Mouse (Mus musculus) intestine, embryonic 14.5 days (tissue): ENCODE measurements around the gene Pfkp. TPM values are rescaled to one million over a fixed set of nuclear protein-coding genes. Genes with fewer than 3 reads are reported as not detected.

ENCODE experiments used
- ATAC-seq: fragments of 200-750 bp; cut with Nextera tagmentation; replicated peaks from 2 replicates; pipeline ENCODE4 v1.8.0; 2017; ENCODE audit warnings: low read depth, moderate number of reproducible peaks, moderate TSS enrichment, moderate library complexity; ENCODE audit not compliant: low FRiP score, low TSS enrichment
- DNase-seq: peaks from one replicate; pipeline ENCODE4 v3.0.0-alpha.2; 2018; ENCODE audit warnings: low spot score
- H3K27ac ChIP-seq: fragments of 300-500 bp; sonication (generic); 2 replicates; pipeline ENCODE4 v1.5.1; 2014; ENCODE audit warnings: low read depth, mild to moderate bottlenecking, control low read depth
- H3K27me3 ChIP-seq: fragments of 300-500 bp; sonication (generic); replicated peaks from 2 replicates; pipeline ENCODE4 v1.6.1; 2014; ENCODE audit warnings: low read length, control low read depth; ENCODE audit not compliant: control insufficient read depth, insufficient read depth
- H3K36me3 ChIP-seq: fragments of 300-500 bp; sonication (generic); 2 replicates; pipeline ENCODE4 v1.6.1; 2014; ENCODE audit warnings: low read length, control low read depth; ENCODE audit not compliant: control insufficient read depth, insufficient read depth
- H3K4me1 ChIP-seq: fragments of 300-500 bp; sonication (generic); replicated peaks from 2 replicates; pipeline ENCODE4 v1.6.1; 2014; ENCODE audit warnings: low read length, control low read depth, mixed read lengths; ENCODE audit not compliant: control insufficient read depth, insufficient read depth
- H3K4me2 ChIP-seq: fragments of 300-500 bp; sonication (generic); 2 replicates; pipeline ENCODE4 v1.6.1; 2014; ENCODE audit warnings: low read length
- H3K4me3 ChIP-seq: fragments of 300-500 bp; sonication (generic); 2 replicates; pipeline ENCODE4 v1.5.1; 2014; ENCODE audit warnings: low read depth, low read length, control low read depth, mixed read lengths
- H3K9ac ChIP-seq: fragments of 300-500 bp; sonication (generic); 2 replicates; pipeline ENCODE4 v1.6.1; 2014; ENCODE audit warnings: mild to moderate bottlenecking, low read length
- H3K9me3 ChIP-seq: fragments of 300-500 bp; sonication (generic); 2 replicates; pipeline ENCODE4 v1.6.1; 2016; ENCODE audit warnings: low read length, control low read depth; ENCODE audit not compliant: control insufficient read depth
- WGBS: fragments of 180-500 bp; shearing (Covaris S2); extraction: QIAGEN DNeasy Blood & Tissue Kit; methylation state at CpG from one replicate; pipeline ENCODE4 v1.1.7; 2014; 5-methylcytosine and 5-hydroxymethylcytosine counted together
- polyA plus RNA-seq: library from polyadenylated mRNA; unstranded; fragments of >200 nt; fragmentation: Nextera tagmentation; extraction: Ambion mirVana; gene quantifications from 2 replicates; pipeline ENCODE4 v1.2.1, GENCODE M21; 2014

The Pfkp gene
- polyA plus RNA-seq, 1 experiment from 2014 or later = 59.9 TPM

DNA sequence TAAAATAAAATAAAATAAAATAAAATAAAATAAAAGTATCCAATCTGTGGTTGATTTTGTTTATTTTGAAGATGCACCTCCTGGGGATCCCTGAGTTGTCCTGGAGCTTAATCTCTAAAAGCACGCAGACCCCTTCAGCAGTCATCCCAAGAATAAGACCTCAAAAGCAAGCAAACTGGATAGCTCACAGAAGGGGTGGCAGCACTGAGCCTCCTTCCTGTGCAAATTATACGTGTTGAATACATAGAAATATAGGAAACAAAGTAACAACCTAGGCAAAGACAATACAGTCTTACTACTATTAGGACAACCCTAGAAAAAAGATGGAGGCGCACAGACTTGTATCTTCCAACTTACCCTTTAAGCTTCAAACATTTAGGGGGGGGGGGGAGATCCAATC, 965 bp upstream of the Pfkp start:
- Histone ChIP-seq H3K4me2 (no peak overlapping the region), H3K36me3 (no peaks in the 10 kb centered on the region)

DNA sequence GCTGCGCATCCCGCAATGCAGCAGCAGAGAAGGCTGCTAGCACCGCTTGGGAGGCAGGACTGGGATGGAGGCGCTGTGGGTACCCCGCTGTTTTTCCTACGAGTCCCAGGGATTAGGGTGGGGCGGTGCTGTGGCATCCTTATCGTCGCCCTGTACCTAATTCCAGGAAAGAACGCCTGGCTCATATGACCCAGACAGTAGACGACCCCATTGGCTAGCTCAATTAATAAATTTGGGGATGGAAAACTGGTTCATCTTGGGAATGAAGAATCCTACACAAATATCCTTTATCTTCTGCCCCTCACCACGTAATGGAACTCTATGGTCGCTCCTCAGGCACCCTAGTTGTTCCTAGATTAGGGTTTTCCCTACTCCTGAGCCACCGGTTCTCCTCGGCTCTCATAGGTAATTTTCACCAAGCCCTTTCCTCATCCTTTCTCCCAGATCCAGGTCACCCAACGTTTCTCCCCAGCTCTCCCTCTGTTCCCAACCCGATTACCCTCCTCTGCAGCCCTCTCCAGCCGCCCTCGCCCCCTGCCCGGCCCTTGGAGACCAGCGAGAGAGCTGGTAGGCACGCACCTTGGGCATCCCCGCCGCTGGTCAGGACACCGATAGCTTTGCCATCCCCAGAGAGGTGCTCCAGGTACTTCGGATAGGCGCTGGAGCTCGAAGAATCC, 447 bp downstream of the Pfkp start:
- Histone ChIP-seq H3K36me3 (no peaks in the 10 kb centered on the region), H3K4me3 (peak overlapping the region; percentile 55), H3K9me3 (no peaks in the 10 kb centered on the region), H3K4me2 (peak overlapping the region; percentile 99), H3K27me3 (0 out of 2 replicates have a peak, but pooled peaks cover 7% of the 10 kb centered on the region), H3K9ac (peak overlapping the region; percentile 41), H3K27ac (no peak overlapping the region), H3K4me1 (no peaks in the 10 kb centered on the region)
- DNase-seq (no peak), ATAC-seq (peak; percentile 6)
- under 1% methylated on average over 28 of the region's 28 CpGs for WGBS

More for the DNA sequence above, 965 bp upstream of the Pfkp start:
- Histone ChIP-seq H3K4me1 (no peaks in the 10 kb centered on the region), H3K27ac (no peak overlapping the region), H3K27me3 (0 out of 2 replicates have a peak, but pooled peaks cover 7% of the 10 kb centered on the region), H3K4me3 (no peak overlapping the region), H3K9ac (no peak overlapping the region), H3K9me3 (no peaks in the 10 kb centered on the region)
- ATAC-seq (no peak), DNase-seq (no peak)
- 66% methylated on average over 3 of the region's 3 CpGs for WGBS

DNA sequence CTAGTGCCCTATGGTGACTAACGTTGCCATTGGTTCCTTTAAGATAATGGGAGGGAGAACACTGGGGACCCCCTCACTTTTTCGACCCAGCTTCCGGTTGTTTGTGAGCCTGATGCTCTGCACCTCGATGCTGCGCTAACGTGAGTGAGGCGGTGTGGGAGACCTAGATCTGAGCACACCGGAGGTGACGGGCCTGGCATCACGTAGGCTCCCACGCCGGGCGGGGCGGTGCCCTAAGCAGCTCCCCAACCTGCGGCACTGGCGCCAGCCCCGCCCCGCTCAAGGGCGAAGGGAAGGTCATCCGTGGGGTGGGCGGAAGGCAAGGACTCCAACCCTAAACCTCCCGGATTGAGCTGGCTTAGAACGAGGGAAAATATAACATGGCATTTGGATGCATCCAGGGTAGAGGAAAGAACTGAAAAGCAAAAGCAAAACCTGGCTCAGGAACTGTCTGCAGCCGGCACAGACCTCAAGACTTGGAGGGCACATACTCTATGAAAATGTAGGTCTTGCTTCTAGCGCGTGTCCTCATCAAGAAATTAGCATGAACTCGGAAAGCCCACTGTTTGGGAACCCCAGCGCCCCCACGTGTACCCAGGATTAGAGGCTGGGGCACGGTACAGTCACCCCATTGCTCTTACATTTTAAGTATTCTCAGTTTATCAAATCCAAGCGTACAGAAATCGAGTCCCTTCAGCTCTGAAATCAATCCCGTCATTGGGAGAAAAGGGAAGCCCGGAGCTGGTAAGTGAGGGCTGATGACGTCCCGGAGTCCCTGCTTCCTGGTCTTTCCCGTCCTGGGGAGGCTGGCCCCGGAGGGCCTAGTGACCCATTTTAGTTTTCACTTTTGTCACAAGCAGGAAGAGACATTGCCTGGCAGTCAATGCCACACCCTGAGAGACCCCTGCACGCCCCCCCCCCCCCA, 1.2 kb downstream of the Pfkp start:
- ATAC-seq = peak; percentile 67
- under 1% methylated on average over 39 of the region's 39 CpGs for WGBS
- Histone ChIP-seq H3K4me2 (peak overlapping the region; percentile 99), H3K9me3 (no peaks in the 10 kb centered on the region), H3K9ac (peak overlapping the region; percentile 41), H3K4me3 (peak overlapping the region; percentile 55), H3K36me3 (no peaks in the 10 kb centered on the region), H3K27me3 (0 out of 2 replicates have a peak, but pooled peaks cover 7% of the 10 kb centered on the region), H3K27ac (no peak overlapping the region), H3K4me1 (no peaks in the 10 kb centered on the region)
- DNase-seq = peak; percentile 72

DNA sequence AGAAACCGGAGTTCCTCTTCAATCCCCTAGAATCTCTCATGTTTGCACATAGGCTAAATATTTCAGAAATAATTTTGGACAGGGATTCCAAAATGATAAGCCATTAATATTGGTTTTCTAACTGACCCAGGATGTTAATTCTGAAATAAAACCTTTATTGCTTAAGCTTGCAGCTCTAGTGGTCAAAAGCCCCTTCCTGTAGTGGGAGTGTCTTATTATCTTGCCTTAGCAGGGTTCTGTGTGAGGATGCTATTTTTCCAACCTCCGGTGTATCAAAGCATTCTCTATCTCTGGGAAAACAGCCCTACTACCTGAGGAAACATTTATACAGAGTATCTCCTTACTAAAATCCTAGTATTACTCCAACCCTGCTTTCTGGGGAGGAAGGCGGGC, 1.9 kb downstream of the Pfkp start:
- Histone ChIP-seq H3K27me3 (0 out of 2 replicates have a peak, but pooled peaks cover 7% of the 10 kb centered on the region), H3K4me3 (peak overlapping the region; percentile 55; the same call in 1 of the 2 replicates), H3K36me3 (no peaks in the 10 kb centered on the region), H3K9ac (peak overlapping the region; percentile 41; the same call in 1 of the 2 replicates), H3K4me2 (peak overlapping the region; percentile 99), H3K27ac (no peak overlapping the region), H3K4me1 (no peaks in the 10 kb centered on the region), H3K9me3 (no peaks in the 10 kb centered on the region)
- DNase-seq (no peak), ATAC-seq (no peak)
- 50% methylated on average over 3 of the region's 3 CpGs for WGBS

DNA sequence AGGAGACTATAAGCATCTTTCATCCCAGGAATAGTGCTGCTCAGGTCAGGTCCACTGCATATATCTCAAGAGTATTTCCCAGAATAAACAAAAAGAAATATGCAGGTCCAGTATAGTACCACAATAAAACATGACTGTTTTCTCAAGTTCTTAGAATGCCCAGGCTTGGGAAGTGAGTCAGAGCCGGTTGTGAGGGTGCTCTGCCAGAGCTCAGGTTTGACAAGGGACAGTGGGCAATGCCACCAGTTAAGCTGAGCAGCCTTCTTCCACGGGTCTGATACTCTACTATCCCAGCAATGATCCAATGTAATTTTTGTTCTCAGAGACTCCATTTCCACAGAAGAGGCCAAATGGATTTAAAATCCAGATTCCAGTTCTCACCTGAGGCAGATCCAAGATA, 2.3 kb downstream of the Pfkp start:
- Histone ChIP-seq H3K9me3 (no peaks in the 10 kb centered on the region), H3K27me3 (0 out of 2 replicates have a peak, but pooled peaks cover 7% of the 10 kb centered on the region), H3K4me1 (no peaks in the 10 kb centered on the region), H3K4me2 (no peak overlapping the region), H3K9ac (no peak overlapping the region), H3K36me3 (no peaks in the 10 kb centered on the region), H3K4me3 (no peak overlapping the region), H3K27ac (no peak overlapping the region)
- WGBS = 71% methylated on average over 2 of the region's 2 CpGs
- DNase-seq = no peak
- no peak for ATAC-seq

DNA sequence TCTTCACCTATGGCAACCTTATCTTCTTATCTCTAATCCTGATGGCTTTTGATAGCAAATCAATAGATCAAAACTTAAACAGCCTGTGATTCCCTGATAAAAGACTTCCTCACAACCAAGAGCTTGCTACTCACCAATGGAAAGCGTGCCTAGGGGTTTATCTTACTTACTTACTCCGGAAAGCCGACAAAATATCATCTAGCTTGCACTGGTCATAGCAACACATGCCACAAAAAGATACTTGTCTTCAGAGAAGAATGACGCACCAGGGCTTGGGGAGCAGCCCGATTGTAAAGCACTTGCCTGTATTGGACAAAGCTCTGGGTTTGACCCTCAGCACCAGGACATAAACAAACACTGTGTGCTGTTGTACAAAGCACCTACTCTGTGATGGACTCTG, 4.6 kb downstream of the Pfkp start:
- Histone ChIP-seq H3K27ac (no peak overlapping the region), H3K4me3 (no peak overlapping the region), H3K36me3 (no peaks in the 10 kb centered on the region), H3K4me2 (no peak overlapping the region), H3K9ac (no peak overlapping the region), H3K9me3 (no peaks in the 10 kb centered on the region), H3K4me1 (no peaks in the 10 kb centered on the region), H3K27me3 (0 out of 2 replicates have a peak, but pooled peaks cover 7% of the 10 kb centered on the region)
- ATAC-seq (no peak), DNase-seq (no peak)
- 84% methylated on average over 5 of the region's 5 CpGs for WGBS

DNA sequence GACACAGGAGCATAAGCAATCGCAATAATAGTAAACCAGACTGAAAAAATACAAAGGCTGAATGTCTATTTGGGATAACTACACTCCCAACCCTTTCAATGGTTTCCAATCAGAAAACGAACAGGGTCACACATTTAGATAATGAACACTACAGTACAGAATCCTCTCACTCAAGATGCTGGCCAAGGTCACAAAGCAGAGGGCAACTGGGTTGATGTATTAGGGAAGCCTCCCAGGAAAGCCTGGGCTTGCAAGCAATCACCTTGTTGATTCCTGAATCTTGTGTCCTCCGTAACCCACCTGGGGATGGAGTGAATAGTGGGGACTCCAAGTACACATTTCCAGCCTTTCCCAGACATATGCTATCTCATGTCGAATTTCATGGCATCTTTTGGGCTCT, 5.6 kb downstream of the Pfkp start:
- H3K27ac ChIP-seq = no peak overlapping the region
- WGBS = 84% methylated on average over 4 of the region's 4 CpGs
- no peak overlapping the region for H3K9ac ChIP-seq
- ATAC-seq (no peak), DNase-seq (no peak)
- H3K27me3 ChIP-seq = 0 out of 2 replicates have a peak, but pooled peaks cover 7% of the 10 kb centered on the region
- H3K36me3 ChIP-seq = no peaks in the 10 kb centered on the region
- no peaks in the 10 kb centered on the region for H3K4me1 ChIP-seq
- H3K9me3 ChIP-seq = no peaks in the 10 kb centered on the region
- H3K4me2 ChIP-seq = no peak overlapping the region
- H3K4me3 ChIP-seq = no peak overlapping the region

DNA sequence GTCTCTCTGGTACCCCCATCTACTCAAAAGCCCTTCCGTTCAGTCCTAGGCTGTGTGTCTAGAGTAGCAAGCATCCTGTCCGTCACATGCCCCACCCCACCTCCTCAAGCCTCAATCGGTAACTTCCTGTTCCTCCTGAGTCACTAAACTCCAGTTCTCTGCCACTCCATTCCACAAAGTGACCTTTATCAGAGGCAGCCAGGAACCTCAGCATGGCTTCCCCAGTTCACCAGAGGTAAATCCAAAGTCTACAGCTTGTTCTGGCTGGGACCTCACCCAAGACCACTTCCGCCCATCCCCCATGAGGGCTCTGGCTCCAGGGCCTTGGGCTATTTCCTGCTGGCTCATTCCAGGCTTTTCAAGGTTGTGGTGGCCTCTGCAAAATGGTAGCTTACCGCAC, 6.1 kb downstream of the Pfkp start:
- Histone ChIP-seq H3K4me2 (no peak overlapping the region), H3K9ac (no peak overlapping the region), H3K4me1 (no peaks in the 10 kb centered on the region), H3K4me3 (no peak overlapping the region), H3K36me3 (no peaks in the 10 kb centered on the region), H3K9me3 (no peaks in the 10 kb centered on the region), H3K27ac (no peak overlapping the region), H3K27me3 (0 out of 2 replicates have a peak, but pooled peaks cover 7% of the 10 kb centered on the region)
- no peak for DNase-seq
- WGBS = 83% methylated on average over 5 of the region's 5 CpGs
- ATAC-seq = no peak
